Mouse (Mus musculus): ENCODE measurements around the gene Zfp648.
A peak's percentile ranks its signal among the peaks of the same experiment; 100 is the strongest.

DNA sequence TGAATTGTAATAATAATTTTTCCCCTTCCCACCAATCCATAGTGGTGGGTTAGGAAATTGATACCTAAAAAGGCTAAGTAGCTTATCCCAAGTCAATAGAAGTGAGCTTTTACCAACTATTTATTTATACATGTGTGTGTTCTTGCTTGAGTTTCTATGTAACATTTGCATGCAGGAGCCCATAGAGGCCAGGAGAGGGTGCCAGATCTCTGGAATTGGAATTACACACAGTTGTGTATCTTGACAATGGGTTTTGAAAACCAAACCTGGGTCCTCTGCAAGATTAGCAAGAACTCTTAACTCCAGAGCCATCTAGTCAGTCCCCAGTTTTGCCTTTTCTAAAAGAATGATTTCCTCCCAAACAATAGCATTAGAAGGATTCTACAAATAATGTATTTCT is 37.9 kb downstream of the Zfp648 start:
- TF ChIP-seq CTCF (conservative IDR thresholded peaks at IDR 0.05 in 1 of 2, IDR thresholded peaks at IDR 0.05 in 1 of 2; ENCODE audit: low read depth in 2 of 2, low read length in 2 of 2): peak in 1 of 2 experiments; percentile 64; a peak in 2 of 4 replicates
- TF ChIP-seq MAZ (IDR thresholded peaks at IDR 0.05; ENCODE audit: low read depth, low read length): no peak
- no peak for TF ChIP-seq TBP (conservative IDR thresholded peaks at IDR 0.05; ENCODE audit: low read depth, low read length)
- TF ChIP-seq NELFE (IDR thresholded peaks at IDR 0.05; ENCODE audit: low read depth, low read length): no peak
- no peak for TF ChIP-seq NRF1 (IDR thresholded peaks at IDR 0.05; ENCODE audit: low read depth, low read length)

All from CH12.LX (cell line).